Mouse (Mus musculus) CH12.LX (cell line): ENCODE results near the gene C1ql3.

Experiments used
- CTCF ChIP-seq, 2 experiments: IDR thresholded peaks in 1 of 2; conservative IDR thresholded peaks in 1 of 2; 2 replicates each; pipeline ENCODE4 v1.5.1; 2011 to 2012; ENCODE audit warnings: low read depth in 2 of 2, low read length in 2 of 2, improper control_type of control experiment in 1 of 2, inconsistent platforms in 1 of 2, mild to moderate bottlenecking in 1 of 2, moderate library complexity in 1 of 2
- EP300 ChIP-seq: IDR thresholded peaks from 2 replicates; pipeline ENCODE4 v1.6.1; 2011; ENCODE audit warnings: low read length, improper control_type of control experiment
- HCFC1 ChIP-seq: IDR thresholded peaks from 2 replicates; pipeline ENCODE4 v1.6.1; 2012; ENCODE audit warnings: low read depth, mild to moderate bottlenecking, inconsistent platforms, low read length, improper control_type of control experiment
- MXI1 ChIP-seq: IDR thresholded peaks from 2 replicates; pipeline ENCODE4 v1.6.1; 2011; ENCODE audit warnings: mild to moderate bottlenecking, low read depth, low read length, improper control_type of control experiment
- TBP ChIP-seq: conservative IDR thresholded peaks from 2 replicates; pipeline ENCODE4 v1.6.1; 2011; ENCODE audit warnings: low read depth, low read length, improper control_type of control experiment

DNA sequence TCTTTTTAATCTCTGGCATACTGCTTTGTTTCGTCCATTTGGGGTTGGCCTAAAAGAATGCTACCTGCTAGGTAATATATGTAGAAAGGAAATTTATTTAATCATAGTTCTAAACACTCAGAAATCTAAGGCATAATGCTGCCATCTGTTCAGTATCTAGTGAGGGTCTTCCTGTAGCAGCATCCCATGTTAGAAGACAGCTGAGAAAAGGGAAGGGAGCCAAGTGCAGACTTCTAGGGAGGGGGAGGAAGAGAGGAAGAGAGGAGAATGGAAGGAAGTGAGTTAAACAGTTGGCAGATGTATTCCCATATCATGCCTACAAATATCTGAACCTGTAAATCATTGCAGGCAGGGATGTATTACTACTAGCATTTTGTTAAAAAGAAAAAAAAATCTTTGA, 7.3 kb upstream of the C1ql3 start:
- no peak for TF ChIP-seq EP300
- no peak for TF ChIP-seq CTCF (conservative IDR thresholded peaks at IDR 0.05 in 1 of 2, IDR thresholded peaks at IDR 0.05 in 1 of 2; ENCODE audit: low read depth in 2 of 2, low read length in 2 of 2)
- no peak for TF ChIP-seq MXI1
- TF ChIP-seq HCFC1 = no peak
- TF ChIP-seq TBP = no peak
